Mouse (Mus musculus) heart, postnatal 0 days (tissue): ENCODE data around the gene Ccnd3. TPM values are rescaled to one million over a fixed set of nuclear protein-coding genes. Genes with fewer than 3 reads are reported as not detected.
A peak's percentile ranks its signal among the peaks of the same experiment; 100 is the strongest.

Source experiments
- ATAC-seq: fragments of 200-750 bp; cut with Nextera tagmentation; 2 replicates; pipeline ENCODE4 v1.8.0; 2017; ENCODE audit warnings: low read depth, moderate number of reproducible peaks, moderate library complexity; ENCODE audit not compliant: insufficient read depth
- DNase-seq: peaks from one replicate; pipeline ENCODE4 v3.0.0-alpha.2; 2016; ENCODE audit warnings: low spot score
- H3K27ac ChIP-seq: fragments of 300-500 bp; sonication (generic); 2 replicates; pipeline ENCODE4 v1.5.1; 2014; ENCODE audit warnings: low read depth, mild to moderate bottlenecking
- H3K27me3 ChIP-seq: fragments of 300-500 bp; sonication (generic); 2 replicates; pipeline ENCODE4 v1.6.1; 2014; ENCODE audit warnings: low read length, mixed read lengths; ENCODE audit not compliant: control insufficient read depth, insufficient read depth
- H3K36me3 ChIP-seq: fragments of 300-500 bp; sonication (generic); replicated peaks from 2 replicates; pipeline ENCODE4 v1.6.1; 2014; ENCODE audit warnings: low read length, mixed read lengths; ENCODE audit not compliant: control insufficient read depth, insufficient read depth
- H3K4me1 ChIP-seq: fragments of 300-500 bp; sonication (generic); 2 replicates; pipeline ENCODE4 v1.6.1; 2014; ENCODE audit warnings: antibody characterized with exemption; ENCODE audit not compliant: control insufficient read depth, insufficient read depth
- H3K4me2 ChIP-seq: fragments of 300-500 bp; sonication (generic); 2 replicates; pipeline ENCODE4 v1.6.1; 2014; ENCODE audit warnings: low read depth, mild to moderate bottlenecking, low read length, moderate library complexity
- H3K4me3 ChIP-seq: fragments of 300-500 bp; sonication (generic); 2 replicates; pipeline ENCODE4 v1.5.1; 2014; ENCODE audit warnings: low read depth, low read length
- H3K9ac ChIP-seq: fragments of 300-500 bp; sonication (generic); replicated peaks from 2 replicates; pipeline ENCODE4 v1.6.1; 2014; ENCODE audit warnings: low read depth, low read length, mixed read lengths
- H3K9me3 ChIP-seq: fragments of 300-500 bp; sonication (generic); replicated peaks from 2 replicates; pipeline ENCODE4 v1.6.1; 2016; ENCODE audit warnings: low read length; ENCODE audit not compliant: control insufficient read depth
- CTCF ChIP-seq: IDR thresholded peaks from 2 replicates; pipeline ENCODE4 v1.5.1; 2016; ENCODE audit warnings: antibody characterized with exemption, control low read depth, low read depth
- EP300 ChIP-seq: IDR thresholded peaks from 2 replicates; pipeline ENCODE4 v1.6.1; 2016; ENCODE audit warnings: antibody characterized with exemption, low read depth
- WGBS: fragments of 180-500 bp; shearing (Covaris S2); extraction: QIAGEN DNeasy Blood & Tissue Kit; methylation state at CpG from one replicate; pipeline ENCODE4 v1.1.7; 2014; 5-methylcytosine and 5-hydroxymethylcytosine counted together
- polyA plus RNA-seq: library from polyadenylated mRNA; unstranded; fragments of >200 nt; fragmentation: Nextera tagmentation; extraction: Ambion mirVana; gene quantifications from 2 replicates; pipeline ENCODE4 v1.2.1, GENCODE M21; 2015
- total RNA-seq: library from RNA; depleted of rRNA; stranded (reverse); fragments of >200 nt; gene quantifications from 2 replicates; pipeline ENCODE4 v1.2.3, GENCODE M21; 2014; ENCODE audit warnings: low replicate concordance

The Ccnd3 gene
- total and polyA plus RNA-seq, 2 experiments from 2014 or later: 180 to 231 TPM

- WGBS: 83% methylated on average over 4 of the region's 4 CpGs
These were observed 104.3 kb downstream of the Ccnd3 start for GRCm38 (mm10) chr17:47609182-47609581.

GRCm38 (mm10) chr17:47610849-47611660, 106.2 kb downstream of the Ccnd3 start, which contains the start of the genes Bysl, Med20 and Gm20517:
TSS of gene Bysl (minus strand) at chr17:47611492.
TSS of gene Med20 (plus strand) at chr17:47611582.
TSS of gene Gm20517 (plus strand) at chr17:47611589.
- WGBS: under 1% methylated on average over 59 of the region's 59 CpGs
- peak within 1 kb of the TSS; percentile 76 for H3K4me2 ChIP-seq
- peak within 1 kb of the TSS; percentile 65 for H3K4me3 ChIP-seq
- H3K9ac ChIP-seq: peak within 1 kb of the TSS; percentile 70
- H3K27ac ChIP-seq: peak within 1 kb of the TSS; percentile 69
- peak; percentile 92 for DNase-seq
- ATAC-seq: peak; percentile 95
- no peaks in the 10 kb centered on the region for H3K9me3 ChIP-seq
- TF ChIP-seq CTCF (peak; percentile 83), EP300 (peak; percentile 56; the same call in 1 of the 2 replicates)
- no peaks in the 10 kb centered on the region for H3K27me3 ChIP-seq
- H3K4me1 ChIP-seq: peaks cover 11% of the 10 kb centered on the region; the same call in 1 of the 2 replicates
- H3K36me3 ChIP-seq: peaks cover 36% of the 10 kb centered on the region

More at GRCm38 (mm10) chr17:47609182-47609581, 104.3 kb downstream of the Ccnd3 start:
- Histone ChIP-seq H3K36me3 (peaks cover 46% of the 10 kb centered on the region), H3K9ac (no peak overlapping the region), H3K4me2 (no peak overlapping the region), H3K27ac (no peak overlapping the region), H3K27me3 (no peaks in the 10 kb centered on the region), H3K9me3 (no peaks in the 10 kb centered on the region), H3K4me3 (no peak overlapping the region), H3K4me1 (peaks cover 11% of the 10 kb centered on the region; the same call in 1 of the 2 replicates)
- DNase-seq (no peak), ATAC-seq (no peak)
- no peak for TF ChIP-seq CTCF
- no peak for TF ChIP-seq EP300

GRCm38 (mm10) chr17:47611661-47611982, 106.8 kb downstream of the Ccnd3 start:
- WGBS: under 1% methylated on average over 13 of the region's 13 CpGs

GRCm38 (mm10) chr17:47614018-47614417, 109.2 kb downstream of the Ccnd3 start:
- H3K4me3 ChIP-seq: no peak overlapping the region
- no peak for DNase-seq
- WGBS: 59% methylated on average over 1 of the region's 1 CpGs
- H3K9me3 ChIP-seq: no peaks in the 10 kb centered on the region
- TF ChIP-seq EP300 (no peak), CTCF (peak; percentile 53)
- H3K36me3 ChIP-seq: peaks cover 28% of the 10 kb centered on the region
- H3K27me3 ChIP-seq: no peaks in the 10 kb centered on the region
- no peak overlapping the region for H3K4me2 ChIP-seq
- H3K27ac ChIP-seq: no peak overlapping the region
- H3K9ac ChIP-seq: no peak overlapping the region
- H3K4me1 ChIP-seq: peaks cover 11% of the 10 kb centered on the region; the same call in 1 of the 2 replicates
- no peak for ATAC-seq

More at GRCm38 (mm10) chr17:47611661-47611982, 106.8 kb downstream of the Ccnd3 start:
- ATAC-seq (peak; percentile 14; the same call in 1 of the 2 replicates), DNase-seq (no peak)
- H3K27ac ChIP-seq: peak overlapping the region; percentile 43
- TF ChIP-seq EP300 (no peak), CTCF (no peak)
- H3K4me2 ChIP-seq: peak overlapping the region; percentile 76
- no peaks in the 10 kb centered on the region for H3K27me3 ChIP-seq
- peaks cover 11% of the 10 kb centered on the region; the same call in 1 of the 2 replicates for H3K4me1 ChIP-seq
- no peaks in the 10 kb centered on the region for H3K9me3 ChIP-seq
- H3K9ac ChIP-seq: peak overlapping the region; percentile 70
- peaks cover 31% of the 10 kb centered on the region for H3K36me3 ChIP-seq
- H3K4me3 ChIP-seq: peak overlapping the region; percentile 65

GRCm38 (mm10) chr17:47616119-47616518, 111.3 kb downstream of the Ccnd3 start:
- WGBS: 94% methylated on average over 8 of the region's 8 CpGs
- Histone ChIP-seq H3K9ac (no peak overlapping the region), H3K4me1 (peaks cover 11% of the 10 kb centered on the region; the same call in 1 of the 2 replicates), H3K36me3 (peaks cover 40% of the 10 kb centered on the region), H3K4me3 (no peak overlapping the region), H3K4me2 (no peak overlapping the region), H3K27me3 (no peaks in the 10 kb centered on the region), H3K27ac (no peak overlapping the region), H3K9me3 (no peaks in the 10 kb centered on the region)
- DNase-seq (no peak), ATAC-seq (no peak)
- no peak for TF ChIP-seq EP300
- TF ChIP-seq CTCF: no peak
